Mouse (Mus musculus) spleen, adult 2 months (tissue): ENCODE results near the gene Stard10.

Source experiments
- CTCF ChIP-seq: fragments of 200-500 bp; IDR thresholded peaks from 2 replicates; pipeline ENCODE4 v1.5.1; 2011; ENCODE audit warnings: mild to moderate bottlenecking, inconsistent platforms; ENCODE audit not compliant: insufficient read depth, insufficient read length, insufficient replicate concordance; ENCODE audit errors: extremely low read depth
- POLR2A ChIP-seq: fragments of 200-500 bp; IDR thresholded peaks from 2 replicates; pipeline ENCODE4 v1.6.1; 2011; ENCODE audit warnings: low read depth, low read length, inconsistent platforms

GRCm38 (mm10) chr7:101317014-101317413, at the start of gene Stard10:
- TF ChIP-seq POLR2A (no peak), CTCF (no peak)
